Mouse (Mus musculus): ENCODE data around the gene Gm20538.

Gm20538 gene

GRCm38 (mm10) chr19:44535376-44535775, 17.3 kb downstream of the Gm20538 start:
- no peak for DNase-seq (ENCODE audit: low read depth, low spot score)

GRCm38 (mm10) chr19:44530018-44530417, 22.6 kb downstream of the Gm20538 start:
- no peak for DNase-seq (ENCODE audit: low read depth, low spot score)

- no peak for DNase-seq (ENCODE audit: low read depth, low spot score)
Measured at GRCm38 (mm10) chr19:44525551-44526205, 27.0 kb downstream of the Gm20538 start.

GRCm38 (mm10) chr19:44519152-44519551, 33.5 kb downstream of the Gm20538 start:
- no peak for DNase-seq (ENCODE audit: low read depth, low spot score)

- DNase-seq (ENCODE audit: low read depth, low spot score) = no peak
Measured at GRCm38 (mm10) chr19:44517996-44518768, 34.4 kb downstream of the Gm20538 start.

- no peak for DNase-seq (ENCODE audit: low read depth, low spot score)
Measured at GRCm38 (mm10) chr19:44515769-44516168, 36.9 kb downstream of the Gm20538 start.

GRCm38 (mm10) chr19:44514521-44515451, 37.8 kb downstream of the Gm20538 start:
- peak; percentile 12 for DNase-seq (ENCODE audit: low read depth, low spot score)

- no peak for DNase-seq (ENCODE audit: low read depth, low spot score)
Measured at GRCm38 (mm10) chr19:44513921-44514482, 38.6 kb downstream of the Gm20538 start.

- no peak for DNase-seq (ENCODE audit: low read depth, low spot score)
Measured at GRCm38 (mm10) chr19:44513054-44513833, 39.4 kb downstream of the Gm20538 start.

GRCm38 (mm10) chr19:44512601-44513000, 40.0 kb downstream of the Gm20538 start:
- no peak for DNase-seq (ENCODE audit: low read depth, low spot score)

GRCm38 (mm10) chr19:44511451-44512231, 41.0 kb downstream of the Gm20538 start:
- DNase-seq (ENCODE audit: low read depth, low spot score) = no peak

- no peak for DNase-seq (ENCODE audit: low read depth, low spot score)
Measured at GRCm38 (mm10) chr19:44510534-44511175, 42.0 kb downstream of the Gm20538 start.

GRCm38 (mm10) chr19:44502741-44503140, 49.9 kb downstream of the Gm20538 start:
- DNase-seq (ENCODE audit: low read depth, low spot score) = no peak

GRCm38 (mm10) chr19:44501925-44502324, 50.7 kb downstream of the Gm20538 start:
- no peak for DNase-seq (ENCODE audit: low read depth, low spot score)

GRCm38 (mm10) chr19:44500240-44500639, 52.4 kb downstream of the Gm20538 start:
- no peak for DNase-seq (ENCODE audit: low read depth, low spot score)

GRCm38 (mm10) chr19:44498936-44499335, 53.7 kb downstream of the Gm20538 start:
- no peak for DNase-seq (ENCODE audit: low read depth, low spot score)

- no peak for DNase-seq (ENCODE audit: low read depth, low spot score)
Measured at GRCm38 (mm10) chr19:44496941-44497340, 55.7 kb downstream of the Gm20538 start.

- no peak for DNase-seq (ENCODE audit: low read depth, low spot score)
Measured at GRCm38 (mm10) chr19:44496511-44496910, 56.1 kb downstream of the Gm20538 start.
